Mouse (Mus musculus): ENCODE results near the gene Itga11. TPM values are rescaled to one million over a fixed set of nuclear protein-coding genes. Genes with fewer than 3 reads are reported as not detected.

Gene Itga11
- polyA plus RNA-seq, 1 experiment from 2014 or later: 2.8 TPM

DNA sequence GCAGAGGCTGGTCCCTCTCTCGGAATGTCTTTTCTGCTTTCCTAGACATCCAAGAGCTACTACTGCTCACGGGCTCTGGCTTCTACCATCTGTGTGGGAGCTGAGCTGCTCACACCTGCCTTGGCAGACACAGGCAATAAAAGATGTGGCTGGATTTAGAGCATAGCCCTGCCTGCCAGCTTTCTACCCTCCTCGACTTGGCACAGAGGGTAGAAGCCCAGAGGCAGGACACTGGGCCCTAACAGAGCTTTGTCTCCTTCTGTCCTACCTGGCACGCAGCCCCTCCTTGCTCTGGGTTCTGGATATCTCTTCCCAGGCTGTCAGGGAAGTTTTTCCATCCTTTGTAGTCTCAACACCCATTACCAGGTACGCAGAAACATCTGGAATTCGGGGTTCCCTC is 45.1 kb downstream of the Itga11 start:
- DNase-seq (ENCODE audit: low spot score) (no peak), ATAC-seq (replicated peaks; ENCODE audit: low FRiP score) (no peak)
- no peak overlapping the region for H3K9ac ChIP-seq (ENCODE audit: low read length)
- H3K4me1 ChIP-seq (replicated peaks; ENCODE audit: control insufficient read depth, insufficient read depth, low read length): 0 out of 2 replicates have a peak, but pooled peaks cover 2% of the 10 kb centered on the region
- H3K27ac ChIP-seq (ENCODE audit: low read depth, low read length): no peak overlapping the region
- no peaks in the 10 kb centered on the region for H3K36me3 ChIP-seq (ENCODE audit: control insufficient read depth, insufficient read depth, low read length)
- H3K27me3 ChIP-seq (ENCODE audit: control insufficient read depth, insufficient read depth, low read length): no peaks in the 10 kb centered on the region
- H3K9me3 ChIP-seq (ENCODE audit: control insufficient read depth, low read length): no peaks in the 10 kb centered on the region
- WGBS: 84% methylated on average over 6 of the region's 6 CpGs
- no peak overlapping the region for H3K4me2 ChIP-seq (ENCODE audit: low read depth, low read length, severe bottlenecking)
- no peak overlapping the region for H3K4me3 ChIP-seq (ENCODE audit: low read depth, low read length)

DNA sequence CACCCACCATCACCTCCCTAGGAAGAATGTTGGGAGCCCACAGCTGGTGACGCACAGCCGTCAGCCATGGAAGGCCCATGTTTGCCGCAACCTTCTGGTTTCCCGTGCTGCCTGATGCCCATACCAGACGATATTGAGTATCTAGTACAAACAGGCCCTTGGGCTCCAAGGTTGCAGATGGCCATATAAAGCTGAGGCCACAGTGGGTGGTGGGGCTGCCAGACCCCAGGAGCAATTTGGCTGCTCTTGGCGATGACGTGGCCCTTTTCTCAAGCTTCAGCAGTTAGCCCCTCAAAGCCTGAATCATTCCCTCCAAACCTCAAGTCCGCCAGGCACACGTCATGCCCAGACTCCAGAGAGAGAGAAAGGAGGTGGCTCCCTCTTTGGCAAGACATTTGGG is 46.5 kb downstream of the Itga11 start:
- ATAC-seq (replicated peaks; ENCODE audit: low FRiP score) (no peak), DNase-seq (ENCODE audit: low spot score) (no peak)
- Histone ChIP-seq H3K27me3 (ENCODE audit: control insufficient read depth, insufficient read depth, low read length) (no peaks in the 10 kb centered on the region), H3K4me3 (ENCODE audit: low read depth, low read length) (no peak overlapping the region), H3K9ac (ENCODE audit: low read length) (no peak overlapping the region), H3K4me1 (replicated peaks; ENCODE audit: control insufficient read depth, insufficient read depth, low read length) (0 out of 2 replicates have a peak, but pooled peaks cover 2% of the 10 kb centered on the region), H3K9me3 (ENCODE audit: control insufficient read depth, low read length) (no peaks in the 10 kb centered on the region), H3K4me2 (ENCODE audit: low read depth, low read length, severe bottlenecking) (no peak overlapping the region), H3K36me3 (ENCODE audit: control insufficient read depth, insufficient read depth, low read length) (no peaks in the 10 kb centered on the region), H3K27ac (ENCODE audit: low read depth, low read length) (no peak overlapping the region)
- 88% methylated on average over 9 of the region's 9 CpGs for WGBS

DNA sequence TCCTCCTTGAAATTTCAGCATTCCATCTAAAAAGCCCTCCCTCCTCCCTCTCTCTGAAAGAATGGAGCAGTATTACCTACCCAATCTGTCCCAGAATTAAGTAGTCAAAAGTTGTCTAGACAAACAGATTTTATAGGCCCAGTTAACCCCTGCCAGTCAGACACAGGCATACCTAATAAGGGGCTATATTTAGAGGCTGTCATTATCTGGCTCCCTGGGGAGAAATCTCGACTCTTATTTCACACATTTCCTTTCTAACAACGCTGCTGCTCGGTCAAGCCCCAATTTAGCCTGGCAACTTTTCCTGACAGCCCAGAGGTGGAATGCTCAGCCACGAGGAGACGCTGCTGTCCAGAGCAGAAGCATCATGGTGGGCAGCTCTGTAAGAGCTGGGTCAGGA is 47.6 kb downstream of the Itga11 start:
- Histone ChIP-seq H3K4me3 (ENCODE audit: low read depth, low read length) (no peak overlapping the region), H3K9me3 (ENCODE audit: control insufficient read depth, low read length) (no peaks in the 10 kb centered on the region), H3K9ac (ENCODE audit: low read length) (no peak overlapping the region), H3K4me1 (replicated peaks; ENCODE audit: control insufficient read depth, insufficient read depth, low read length) (0 out of 2 replicates have a peak, but pooled peaks cover 2% of the 10 kb centered on the region), H3K27ac (ENCODE audit: low read depth, low read length) (no peak overlapping the region), H3K4me2 (ENCODE audit: low read depth, low read length, severe bottlenecking) (no peak overlapping the region), H3K27me3 (ENCODE audit: control insufficient read depth, insufficient read depth, low read length) (no peaks in the 10 kb centered on the region), H3K36me3 (ENCODE audit: control insufficient read depth, insufficient read depth, low read length) (no peaks in the 10 kb centered on the region)
- ATAC-seq (replicated peaks; ENCODE audit: low FRiP score): no peak
- DNase-seq (ENCODE audit: low spot score): no peak
- WGBS: 33% methylated on average over 5 of the region's 5 CpGs

DNA sequence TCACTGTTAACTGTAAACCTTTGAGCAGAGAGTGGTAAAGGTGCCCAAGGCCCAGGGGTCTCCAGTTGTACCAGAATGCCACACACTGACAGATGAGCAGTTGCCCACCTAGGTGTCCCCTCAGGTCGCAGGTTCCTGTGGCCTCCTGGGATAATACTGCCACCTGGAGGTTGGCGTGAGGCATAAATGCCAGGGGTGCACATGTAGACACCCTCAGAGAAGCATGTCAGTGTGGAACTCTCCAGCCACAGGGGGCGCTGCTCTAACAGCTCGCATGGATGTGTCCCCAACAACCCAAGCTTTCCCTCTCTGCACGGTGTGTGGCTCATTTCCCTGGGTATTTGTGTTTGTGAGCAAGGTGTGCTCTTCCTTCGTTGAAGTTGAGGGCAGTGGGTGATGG is 48.8 kb downstream of the Itga11 start:
- Histone ChIP-seq H3K4me1 (replicated peaks; ENCODE audit: control insufficient read depth, insufficient read depth, low read length) (0 out of 2 replicates have a peak, but pooled peaks cover 2% of the 10 kb centered on the region), H3K36me3 (ENCODE audit: control insufficient read depth, insufficient read depth, low read length) (no peaks in the 10 kb centered on the region), H3K4me3 (ENCODE audit: low read depth, low read length) (no peak overlapping the region), H3K4me2 (ENCODE audit: low read depth, low read length, severe bottlenecking) (no peak overlapping the region), H3K27ac (ENCODE audit: low read depth, low read length) (no peak overlapping the region), H3K9me3 (ENCODE audit: control insufficient read depth, low read length) (no peaks in the 10 kb centered on the region), H3K9ac (ENCODE audit: low read length) (no peak overlapping the region), H3K27me3 (ENCODE audit: control insufficient read depth, insufficient read depth, low read length) (no peaks in the 10 kb centered on the region)
- WGBS: 52% methylated on average over 6 of the region's 6 CpGs
- no peak for DNase-seq (ENCODE audit: low spot score)
- ATAC-seq (replicated peaks; ENCODE audit: low FRiP score): no peak

DNA sequence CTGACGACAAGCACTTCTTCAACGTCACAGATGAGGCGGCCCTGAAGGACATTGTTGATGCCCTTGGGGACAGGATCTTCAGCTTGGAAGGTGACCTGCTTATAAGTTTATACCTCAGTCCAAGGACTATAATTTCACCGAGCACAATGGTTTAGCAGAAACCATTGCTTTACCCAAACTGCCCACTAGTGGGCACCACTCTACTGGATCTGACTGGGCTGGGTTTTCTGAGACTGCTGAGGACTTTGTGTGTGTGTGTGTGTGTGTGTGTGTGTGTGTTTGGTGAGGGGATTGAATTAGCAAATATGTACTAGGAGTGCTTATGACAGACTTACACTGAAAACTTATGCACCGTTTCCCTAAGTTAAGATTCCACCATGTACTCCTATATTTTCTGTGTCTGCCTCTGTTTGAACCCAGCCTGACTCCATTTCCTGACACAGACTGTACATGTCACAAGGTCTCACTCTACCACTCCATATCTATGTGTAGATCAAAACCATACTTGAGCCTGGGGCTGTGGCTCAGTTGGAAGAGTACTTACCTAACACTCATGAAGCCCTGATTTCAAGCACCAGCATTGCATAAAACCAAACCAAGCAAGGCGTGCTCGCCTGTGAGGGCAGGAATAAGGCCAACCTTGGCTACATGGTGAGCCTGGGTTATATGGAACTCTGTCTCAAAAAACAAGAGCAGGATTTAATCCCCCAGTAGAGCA is 67.1 kb downstream of the Itga11 start:
- Histone ChIP-seq H3K9me3 (ENCODE audit: control insufficient read depth, low read length) (no peaks in the 10 kb centered on the region), H3K9ac (ENCODE audit: low read length) (no peak overlapping the region), H3K36me3 (ENCODE audit: control insufficient read depth, insufficient read depth, low read length) (no peaks in the 10 kb centered on the region), H3K4me1 (replicated peaks; ENCODE audit: control insufficient read depth, insufficient read depth, low read length) (no peaks in the 10 kb centered on the region), H3K4me3 (ENCODE audit: low read depth, low read length) (no peak overlapping the region), H3K27me3 (ENCODE audit: control insufficient read depth, insufficient read depth, low read length) (no peaks in the 10 kb centered on the region), H3K27ac (ENCODE audit: low read depth, low read length) (no peak overlapping the region), H3K4me2 (ENCODE audit: low read depth, low read length, severe bottlenecking) (no peak overlapping the region)
- ATAC-seq (replicated peaks; ENCODE audit: low FRiP score) (no peak), DNase-seq (ENCODE audit: low spot score) (peak; percentile 80)
- WGBS: 56% methylated on average over 7 of the region's 7 CpGs

DNA sequence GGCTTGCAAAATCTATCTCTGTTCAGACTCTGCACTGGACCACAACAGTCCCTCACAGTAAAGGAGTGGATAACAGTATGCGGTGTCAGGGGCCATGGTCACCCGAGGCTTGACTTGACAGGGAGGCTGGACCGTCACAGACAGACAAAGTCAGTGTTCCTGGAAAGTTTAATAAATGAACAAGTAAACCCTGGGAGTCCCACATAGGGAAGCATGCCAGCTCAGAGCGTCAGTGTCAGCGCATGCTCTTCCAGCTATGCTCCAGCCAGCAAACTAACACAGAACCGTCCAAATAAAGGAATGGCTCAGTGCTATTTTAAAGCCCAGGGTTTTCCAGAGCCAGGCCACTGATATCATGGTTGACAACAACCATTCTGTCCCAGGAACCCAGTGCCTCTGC is 69.0 kb downstream of the Itga11 start:
- 89% methylated on average over 6 of the region's 6 CpGs for WGBS
- ATAC-seq (replicated peaks; ENCODE audit: low FRiP score) (no peak), DNase-seq (ENCODE audit: low spot score) (no peak)
- Histone ChIP-seq H3K9ac (ENCODE audit: low read length) (no peak overlapping the region), H3K4me1 (replicated peaks; ENCODE audit: control insufficient read depth, insufficient read depth, low read length) (no peaks in the 10 kb centered on the region), H3K4me2 (ENCODE audit: low read depth, low read length, severe bottlenecking) (no peak overlapping the region), H3K27me3 (ENCODE audit: control insufficient read depth, insufficient read depth, low read length) (no peaks in the 10 kb centered on the region), H3K9me3 (ENCODE audit: control insufficient read depth, low read length) (no peaks in the 10 kb centered on the region), H3K36me3 (ENCODE audit: control insufficient read depth, insufficient read depth, low read length) (no peaks in the 10 kb centered on the region), H3K4me3 (ENCODE audit: low read depth, low read length) (no peak overlapping the region), H3K27ac (ENCODE audit: low read depth, low read length) (no peak overlapping the region)

DNA sequence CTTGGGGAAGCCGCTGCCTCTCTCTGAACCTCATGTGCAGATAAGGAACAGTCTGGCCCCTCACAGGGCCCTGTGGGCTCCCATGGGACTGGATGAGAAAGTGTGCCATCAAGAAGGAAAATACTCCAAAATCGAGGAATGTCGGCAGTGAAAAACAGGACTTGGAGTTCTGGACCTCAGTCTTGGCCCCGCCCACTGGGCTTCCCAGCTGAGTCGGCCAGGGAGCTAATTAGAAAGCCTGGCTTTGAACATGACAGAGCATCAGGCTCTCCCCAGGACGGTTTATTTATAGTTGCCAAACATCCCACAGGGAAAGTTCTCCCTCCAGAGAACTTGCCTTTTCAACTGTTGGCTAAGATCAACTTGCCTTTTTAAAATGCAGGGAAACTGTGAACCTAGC is 72.0 kb downstream of the Itga11 start:
- Histone ChIP-seq H3K36me3 (ENCODE audit: control insufficient read depth, insufficient read depth, low read length) (no peaks in the 10 kb centered on the region), H3K4me1 (replicated peaks; ENCODE audit: control insufficient read depth, insufficient read depth, low read length) (no peaks in the 10 kb centered on the region), H3K27me3 (ENCODE audit: control insufficient read depth, insufficient read depth, low read length) (no peaks in the 10 kb centered on the region), H3K27ac (ENCODE audit: low read depth, low read length) (no peak overlapping the region), H3K4me3 (ENCODE audit: low read depth, low read length) (no peak overlapping the region), H3K9me3 (ENCODE audit: control insufficient read depth, low read length) (no peaks in the 10 kb centered on the region), H3K9ac (ENCODE audit: low read length) (no peak overlapping the region), H3K4me2 (ENCODE audit: low read depth, low read length, severe bottlenecking) (no peak overlapping the region)
- WGBS: 74% methylated on average over 6 of the region's 6 CpGs
- ATAC-seq (replicated peaks; ENCODE audit: low FRiP score) (no peak), DNase-seq (ENCODE audit: low spot score) (no peak)

DNA sequence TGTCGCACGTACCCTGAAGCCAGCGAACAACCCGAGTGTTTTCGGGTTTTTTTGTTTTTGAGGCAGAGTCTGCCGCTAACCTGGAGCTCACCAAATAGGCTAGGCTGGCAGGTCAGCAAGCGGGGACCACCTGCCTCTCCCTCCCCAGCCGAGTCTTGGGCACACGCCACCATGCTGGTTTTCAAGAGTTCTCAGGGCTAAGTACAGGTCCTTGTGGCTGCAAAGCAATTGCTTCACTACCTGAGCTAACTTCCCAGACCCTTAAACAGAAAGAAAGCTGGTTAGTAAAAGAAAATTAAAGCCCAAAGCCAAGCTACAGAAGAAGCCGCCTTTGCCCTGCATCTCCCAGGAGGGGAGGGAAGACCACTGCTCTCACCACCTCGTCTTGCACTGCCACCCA is 72.8 kb downstream of the Itga11 start:
- Histone ChIP-seq H3K4me3 (ENCODE audit: low read depth, low read length) (no peak overlapping the region), H3K27ac (ENCODE audit: low read depth, low read length) (no peak overlapping the region), H3K9ac (ENCODE audit: low read length) (no peak overlapping the region), H3K9me3 (ENCODE audit: control insufficient read depth, low read length) (no peaks in the 10 kb centered on the region), H3K4me2 (ENCODE audit: low read depth, low read length, severe bottlenecking) (no peak overlapping the region), H3K27me3 (ENCODE audit: control insufficient read depth, insufficient read depth, low read length) (no peaks in the 10 kb centered on the region), H3K4me1 (replicated peaks; ENCODE audit: control insufficient read depth, insufficient read depth, low read length) (no peaks in the 10 kb centered on the region), H3K36me3 (ENCODE audit: control insufficient read depth, insufficient read depth, low read length) (no peaks in the 10 kb centered on the region)
- no peak for ATAC-seq (replicated peaks; ENCODE audit: low FRiP score)
- DNase-seq (ENCODE audit: low spot score): no peak
- WGBS: 88% methylated on average over 11 of the region's 11 CpGs

DNA sequence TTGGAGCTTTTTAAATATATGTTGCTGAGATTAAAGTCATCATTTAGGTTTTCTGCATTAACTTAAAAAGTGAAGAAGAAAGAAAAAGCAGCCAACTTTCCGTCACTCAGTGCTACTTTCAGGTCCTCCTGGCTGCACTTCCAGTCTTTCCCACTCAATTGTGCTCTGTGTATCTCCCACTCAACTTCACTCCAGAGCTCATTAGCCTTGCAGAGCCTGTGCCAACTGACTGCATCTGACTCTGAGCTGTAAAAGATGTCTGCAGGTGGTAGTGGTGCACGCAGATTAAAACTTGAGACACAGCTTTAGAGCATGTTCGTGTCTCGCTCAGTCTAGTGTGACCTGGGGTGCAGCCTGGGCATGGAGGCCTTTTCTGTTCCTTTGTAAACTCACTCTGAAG is 80.7 kb downstream of the Itga11 start:
- H3K27ac ChIP-seq (ENCODE audit: low read depth, low read length): no peak overlapping the region
- peaks cover under 1% of the 10 kb centered on the region; the same call in 1 of the 2 replicates for H3K4me1 ChIP-seq (replicated peaks; ENCODE audit: control insufficient read depth, insufficient read depth, low read length)
- no peak overlapping the region for H3K9ac ChIP-seq (ENCODE audit: low read length)
- no peaks in the 10 kb centered on the region for H3K36me3 ChIP-seq (ENCODE audit: control insufficient read depth, insufficient read depth, low read length)
- WGBS: 79% methylated on average over 4 of the region's 4 CpGs
- H3K27me3 ChIP-seq (ENCODE audit: control insufficient read depth, insufficient read depth, low read length): no peaks in the 10 kb centered on the region
- H3K9me3 ChIP-seq (ENCODE audit: control insufficient read depth, low read length): no peaks in the 10 kb centered on the region
- DNase-seq (ENCODE audit: low spot score): no peak
- H3K4me3 ChIP-seq (ENCODE audit: low read depth, low read length): no peak overlapping the region
- no peak for ATAC-seq (replicated peaks; ENCODE audit: low FRiP score)
- no peak overlapping the region for H3K4me2 ChIP-seq (ENCODE audit: low read depth, low read length, severe bottlenecking)

Data from forebrain, embryonic 11.5 days (tissue).